Mouse (Mus musculus) ovary, postnatal 10 days (tissue): ENCODE measurements around the gene Clec12a.

Experiments
- DNase-seq: peaks from one replicate; pipeline ENCODE4 v3.0.0; 2022; ENCODE audit warnings: low spot score

The Clec12a gene

GRCm38 (mm10) chr6:129380454-129380853 is 38.0 kb downstream of the Clec12a start:
- DNase-seq, result no peak

- no peak for DNase-seq
Observed at GRCm38 (mm10) chr6:129381736-129382135, 39.2 kb downstream of the Clec12a start.

DNA sequence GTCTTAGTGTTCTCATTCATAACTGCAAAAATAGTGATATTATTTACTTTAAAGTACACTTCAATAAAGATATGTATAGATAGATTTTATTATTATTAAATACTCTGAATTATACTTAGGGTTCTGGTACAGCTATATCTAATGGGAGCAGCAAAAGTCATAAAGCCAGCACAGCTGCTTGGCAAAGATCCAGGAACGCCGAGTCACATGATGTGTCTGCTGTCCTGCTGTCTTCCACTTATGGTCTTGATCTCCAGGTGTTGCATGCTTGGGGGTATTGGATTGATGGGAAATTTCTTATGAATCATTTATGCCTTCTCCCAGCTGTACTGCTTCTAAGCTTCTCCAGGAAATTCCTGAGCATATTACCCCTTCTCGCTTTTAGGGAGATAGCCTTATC is 41.0 kb downstream of the Clec12a start:
- no peak for DNase-seq

GRCm38 (mm10) chr6:129385000-129385399 is 42.5 kb downstream of the Clec12a start:
- no peak for DNase-seq

DNA sequence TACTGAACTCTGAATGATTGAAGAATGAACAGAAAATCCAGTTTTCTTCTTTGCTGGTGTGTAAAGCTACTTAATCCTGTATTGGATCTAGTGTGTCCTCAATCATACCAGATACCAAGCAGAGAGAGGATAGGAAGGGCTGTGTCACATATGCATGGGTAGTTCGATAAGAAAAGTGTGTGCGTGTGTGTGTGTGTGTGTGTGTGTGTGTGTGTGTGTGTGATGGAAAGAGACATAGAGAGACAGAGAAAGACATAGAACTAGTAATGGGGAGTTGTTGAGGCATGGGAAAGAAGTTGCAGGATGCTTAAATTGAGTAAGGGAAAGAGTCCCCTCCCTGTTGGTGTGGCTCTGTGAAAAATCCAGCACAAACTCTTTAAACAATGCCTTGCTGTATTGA is 43.3 kb downstream of the Clec12a start, which contains the start of gene Clec12b:
Clec12b (minus strand) TSS at position 101 of the 400 bp plus-strand sequence.
- no peak for DNase-seq

DNA sequence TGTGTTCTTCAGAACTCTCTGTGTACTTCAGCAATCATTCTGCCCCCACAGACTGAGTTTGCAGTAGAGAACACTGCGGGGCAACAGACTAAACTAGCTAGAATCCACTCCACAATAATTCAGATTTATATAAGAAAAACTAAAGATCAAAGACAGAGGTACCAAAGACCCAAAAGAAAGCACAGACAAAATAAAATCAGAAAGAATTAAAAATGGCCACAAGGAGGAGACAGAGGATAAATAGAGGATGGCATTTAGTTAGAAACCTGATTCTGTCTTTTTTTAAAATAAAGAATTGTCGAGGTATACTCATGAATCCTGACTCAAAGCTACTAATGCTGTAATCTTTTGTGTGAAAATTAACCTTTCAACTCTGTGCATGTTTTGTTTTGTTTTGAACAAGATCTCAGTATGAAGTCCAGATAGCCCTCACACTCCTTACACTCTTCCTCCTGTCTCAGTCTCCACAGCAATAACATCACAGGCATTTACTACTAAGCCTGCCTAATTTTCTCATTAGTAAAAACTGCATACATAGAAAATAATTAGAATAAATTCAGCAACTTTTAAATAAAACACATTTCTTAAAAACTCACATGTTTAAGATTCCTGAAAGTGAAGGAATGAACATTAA is 50.7 kb downstream of the Clec12a start:
- DNase-seq, result no peak

GRCm38 (mm10) chr6:129393732-129394131 is 51.2 kb downstream of the Clec12a start:
- DNase-seq, result no peak

DNA sequence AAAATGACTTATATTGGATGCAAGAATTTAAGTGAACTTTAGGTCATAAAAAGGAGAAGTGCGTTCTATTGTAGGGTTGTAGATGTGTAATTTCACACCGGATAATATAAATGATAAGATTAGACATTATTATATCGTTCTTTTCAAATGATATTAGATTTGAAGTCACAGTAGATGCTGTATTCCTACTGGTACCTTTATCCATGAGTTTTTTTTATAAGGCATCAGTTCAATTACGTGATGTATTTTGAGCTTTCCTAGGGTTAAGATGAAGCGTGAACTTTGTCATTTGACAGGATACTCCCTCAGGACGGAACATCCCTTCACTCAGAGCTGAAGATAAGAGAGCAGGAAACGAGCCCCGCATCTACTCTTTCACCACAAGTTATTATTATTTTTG is 54.5 kb downstream of the Clec12a start, which contains the start of gene Clec1b:
Clec1b (plus strand) TSS at position 301 of the 400 bp plus-strand sequence.
- DNase-seq, result no peak

DNA sequence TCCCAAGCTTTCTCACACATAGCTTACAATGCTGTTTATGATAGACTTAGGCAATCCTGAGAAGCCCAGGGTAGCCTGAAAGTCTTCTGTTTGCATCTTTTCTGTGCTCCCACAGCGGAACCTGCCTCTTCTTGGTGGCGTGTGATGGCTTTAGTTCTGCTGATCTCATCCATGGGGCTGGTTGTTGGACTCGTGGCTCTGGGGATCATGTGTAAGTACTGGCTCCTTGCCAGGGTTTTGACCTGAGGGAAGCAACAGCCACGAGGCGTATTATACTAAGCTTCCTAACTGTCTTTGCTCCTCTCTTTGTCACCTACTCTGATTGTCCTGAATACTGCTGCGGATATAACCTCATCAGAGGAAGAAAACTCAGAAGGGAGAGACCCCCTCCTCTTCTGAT is 57.5 kb downstream of the Clec12a start:
- DNase-seq, result no peak

GRCm38 (mm10) chr6:129402404-129402803 is 59.9 kb downstream of the Clec12a start:
- DNase-seq, result no peak

DNA sequence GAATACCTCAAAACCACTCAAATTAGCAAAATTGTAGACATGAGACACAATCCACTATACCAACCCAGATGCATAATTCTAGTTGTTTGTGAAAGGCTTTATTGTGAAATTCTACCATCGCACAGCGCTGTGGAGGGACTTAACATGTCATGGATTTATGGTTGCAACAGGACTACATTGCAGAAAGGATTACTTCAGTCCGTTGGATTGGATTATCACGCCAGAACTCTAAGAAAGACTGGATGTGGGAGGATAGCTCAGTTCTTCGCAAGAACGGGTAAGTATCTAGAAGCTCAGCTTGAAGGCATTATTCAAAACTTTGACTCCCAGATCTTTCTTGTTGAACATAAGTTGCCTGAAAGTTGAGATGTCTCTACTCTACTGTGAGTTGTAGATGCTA is 60.9 kb downstream of the Clec12a start:
- no peak for DNase-seq

GRCm38 (mm10) chr6:129405999-129406398 is 63.5 kb downstream of the Clec12a start:
- no peak for DNase-seq

- no peak for DNase-seq
Observed at GRCm38 (mm10) chr6:129407324-129407723, 64.8 kb downstream of the Clec12a start.

GRCm38 (mm10) chr6:129408562-129408961 is 66.1 kb downstream of the Clec12a start, which contains the start of gene Clec9a:
TSS of gene Clec9a (plus strand) at chr6:129408862.
- DNase-seq, result no peak

DNA sequence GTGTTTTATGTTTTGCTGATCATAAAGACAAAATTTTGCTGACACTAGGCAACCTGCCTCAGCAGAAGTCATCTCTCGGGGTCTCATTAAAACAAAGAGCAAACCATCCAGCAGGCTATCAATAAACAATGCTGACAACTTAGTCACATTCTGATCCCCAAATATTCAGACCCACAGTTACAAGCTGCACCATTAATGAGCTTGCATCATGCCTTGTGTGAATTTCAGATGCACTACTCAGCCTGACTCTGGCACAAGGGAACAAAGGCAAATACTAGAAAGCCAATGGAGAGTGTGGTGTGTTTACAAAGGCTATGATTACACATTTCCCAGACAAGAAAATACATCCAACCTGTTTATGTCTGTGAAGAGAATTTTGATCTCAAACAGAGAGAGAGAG is 71.7 kb downstream of the Clec12a start:
- no peak for DNase-seq
